ENCODE assay signal across 13 mouse cellular contexts in genomic region chr6:146615891-146616290, GRCm38 (mm10).
"Had no signal": no experiment of that assay in that cellular context is flagged by ENCODE, and none has a peak within 500 bp of the region (broad histone marks: within the 10 kb centered on the region; RNA-seq: fewer than 3 reads in every experiment).

No protein-coding gene starts in this region.

- H3K27me3 ChIP-seq: midbrain, embryonic 13.5 days; midbrain, embryonic 15.5 days; neural tube, embryonic 12.5 days; stomach, embryonic 15.5 days had no signal

- DNase-seq: lung, adult 18-20 months; lung, embryonic 14.5 days; lung, postnatal 10 days; lung, postnatal 4 days; right cerebral cortex, postnatal 14 days; thymus, adult 2 months; thymus, postnatal 25 days; thymus, postnatal 4 days had no signal

- ATAC-seq: midbrain, embryonic 13.5 days; midbrain, embryonic 15.5 days had no signal

- H3K4me3 ChIP-seq: midbrain, embryonic 10.5 days; midbrain, embryonic 13.5 days; midbrain, embryonic 15.5 days; neural tube, embryonic 12.5 days; stomach, embryonic 15.5 days had no signal
